Mouse (Mus musculus): ENCODE results near the gene Duox2.

Gene Duox2

DNA sequence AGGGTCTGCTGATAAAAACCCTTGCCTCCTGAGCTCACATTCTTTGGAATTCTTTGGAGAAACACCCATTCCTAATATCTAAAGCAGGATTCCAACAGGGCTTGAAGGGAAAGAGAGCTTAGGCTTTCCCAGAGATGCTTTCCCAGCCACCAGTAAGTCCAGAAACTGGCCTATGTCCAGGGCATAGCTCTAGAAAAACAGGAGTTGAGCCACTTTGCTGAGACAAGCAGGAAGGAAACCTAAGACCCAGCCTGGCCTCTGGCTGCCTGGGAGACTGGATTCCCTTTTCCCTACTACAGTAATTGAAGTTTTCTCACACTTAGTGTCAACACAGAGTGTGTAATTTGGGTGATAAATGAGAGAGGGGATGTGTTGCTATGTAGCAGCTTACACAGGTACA, 61.9 kb downstream of the Duox2 start:
- peak in 1 of 2 experiments; percentile 7 for DNase-seq

- peak in 1 of 2 experiments; percentile 8 for DNase-seq
Measured at GRCm38 (mm10) chr2:122235425-122235824, 62.8 kb downstream of the Duox2 start.

DNA sequence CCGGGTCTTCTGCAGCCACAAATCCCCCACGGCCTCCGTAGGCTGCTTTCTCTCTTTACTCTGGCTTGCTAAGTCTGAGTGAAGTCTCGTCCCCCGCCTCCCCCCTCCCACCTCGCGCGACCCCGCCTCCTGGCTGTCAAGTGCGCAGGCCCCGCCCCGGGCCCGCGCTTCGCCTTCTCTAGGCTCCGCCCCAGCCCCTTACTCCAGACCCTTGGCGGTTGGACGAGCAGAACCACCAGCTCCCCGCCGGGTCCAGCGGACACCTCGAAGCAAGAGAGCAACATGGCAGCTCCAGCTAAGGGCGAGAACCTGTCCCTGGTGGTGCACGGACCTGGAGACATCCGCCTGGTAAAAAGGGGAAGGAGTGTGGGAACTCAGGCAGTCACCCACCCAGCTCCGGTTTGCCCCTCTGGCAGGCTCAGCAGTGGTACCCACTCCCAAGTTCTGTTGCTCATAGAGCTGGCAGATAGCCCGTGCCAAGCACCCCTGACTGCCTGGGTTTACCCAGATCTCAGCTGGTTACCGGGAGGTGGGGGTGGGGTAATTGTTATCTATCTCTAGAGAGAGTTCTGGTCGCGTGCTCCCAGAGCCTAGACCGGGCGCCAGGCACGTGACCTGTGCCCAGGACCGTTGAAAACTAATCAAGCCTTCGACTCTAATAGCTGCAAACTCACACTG, 63.5 kb downstream of the Duox2 start, which contains the start of gene Sord:
Sord (plus strand) TSS at position 139 of the 678 bp plus-strand sequence.
- DNase-seq = peak; percentile 89 to 92

GRCm38 (mm10) chr2:122233759-122234557, 64.3 kb downstream of the Duox2 start:
- peak; percentile 29 to 56 for DNase-seq

DNA sequence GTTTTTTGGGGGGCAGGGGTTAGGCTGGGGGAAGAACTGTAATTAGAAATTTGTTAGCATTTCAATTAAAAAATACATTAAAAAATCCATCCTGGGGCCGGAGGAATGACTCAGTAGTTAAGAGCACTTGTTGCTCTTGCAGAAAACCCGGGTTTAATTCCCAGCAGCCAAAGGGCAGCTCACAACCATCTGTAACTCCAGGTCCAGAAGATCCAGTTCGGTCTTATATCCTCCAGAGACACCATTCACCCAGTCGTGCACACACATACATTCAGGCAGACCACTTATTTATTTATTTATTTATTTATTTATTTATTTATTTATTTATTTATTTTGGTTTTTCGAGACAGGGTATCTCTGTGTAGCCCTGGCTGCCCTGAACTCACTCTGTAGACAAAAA, 64.9 kb downstream of the Duox2 start:
- DNase-seq = no peak

- no peak for DNase-seq
Measured at GRCm38 (mm10) chr2:122231616-122232015, 66.6 kb downstream of the Duox2 start.

GRCm38 (mm10) chr2:122230395-122230794, 67.9 kb downstream of the Duox2 start:
- DNase-seq = no peak
